Mouse (Mus musculus) cerebellum, adult 2 months (tissue): ENCODE results near the gene Spata13.

Experiments used
- CTCF ChIP-seq: fragments of 200-500 bp; IDR thresholded peaks from 2 replicates; pipeline ENCODE4 v1.5.1; 2011; ENCODE audit warnings: low read depth, mild to moderate bottlenecking, control low read depth, low read length, moderate library complexity, borderline replicate concordance; ENCODE audit not compliant: insufficient read depth
- POLR2A ChIP-seq: fragments of 200-500 bp; IDR thresholded peaks from 2 replicates; pipeline ENCODE4 v1.6.1; 2011; ENCODE audit warnings: low read length, control low read depth, borderline replicate concordance; ENCODE audit not compliant: insufficient read depth

DNA sequence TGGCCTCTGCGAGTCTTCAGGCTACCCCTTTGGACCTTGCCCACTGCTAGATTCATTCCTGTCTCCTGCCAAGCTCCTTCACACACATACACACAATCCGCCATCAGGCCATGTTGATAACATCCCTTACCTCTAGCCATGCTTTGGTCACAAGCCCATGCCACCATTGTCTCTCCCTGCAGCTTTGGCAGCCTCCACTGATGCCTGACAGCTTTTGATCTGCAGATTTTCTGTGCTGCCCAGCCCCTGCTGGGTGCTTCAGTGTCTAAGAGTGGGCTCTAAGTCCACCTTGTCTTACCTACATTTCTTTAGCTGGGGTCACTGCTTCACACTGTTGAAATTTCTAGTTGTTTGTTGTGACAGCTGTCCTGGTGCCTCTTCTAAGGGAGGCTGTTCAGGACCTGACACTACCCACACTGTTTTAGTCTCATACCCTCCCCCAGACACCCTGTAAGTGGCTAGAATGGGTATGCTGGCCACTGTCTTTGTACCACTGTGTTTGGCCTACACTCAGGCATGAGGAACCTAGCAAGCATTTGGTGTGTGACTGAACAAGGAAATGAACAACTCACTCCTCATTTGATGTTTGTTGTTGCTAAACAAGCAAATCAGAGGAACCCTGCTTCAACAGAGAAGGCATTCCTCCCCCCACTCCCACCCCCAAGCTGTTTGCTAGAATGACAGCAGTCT lies 43.0 kb downstream of the Spata13 start:
- TF ChIP-seq CTCF = no peak
- TF ChIP-seq POLR2A = no peak
